Mouse (Mus musculus) brain, embryonic 14.5 days (tissue): ENCODE data around the gene Cs.

ENCODE experiments used
- CTCF ChIP-seq: fragments of 200-500 bp; IDR thresholded peaks from 2 replicates; pipeline ENCODE4 v1.5.1; 2012; ENCODE audit warnings: inconsistent platforms, mild to moderate bottlenecking, moderate library complexity, borderline replicate concordance; ENCODE audit not compliant: insufficient read depth, insufficient read length; ENCODE audit errors: extremely low read depth
- POLR2A ChIP-seq: fragments of 200-500 bp; IDR thresholded peaks from 2 replicates; pipeline ENCODE4 v1.6.1; 2012; ENCODE audit warnings: mild to moderate bottlenecking, inconsistent platforms, borderline replicate concordance; ENCODE audit not compliant: poor library complexity, insufficient read depth, insufficient read length, severe bottlenecking; ENCODE audit errors: extremely low read depth

GRCm38 (mm10) chr10:128403931-128404330 is 66.4 kb downstream of the Cs start:
- TF ChIP-seq POLR2A, result no peak
- no peak for TF ChIP-seq CTCF
